Mouse (Mus musculus) heart, postnatal 4 days (tissue): ENCODE measurements around the gene Sox8. TPM values are rescaled to one million over a fixed set of nuclear protein-coding genes. Genes with fewer than 3 reads are reported as not detected.

Experiments
- DNase-seq: peaks from one replicate; pipeline ENCODE4 v3.0.0; 2021
- total RNA-seq, 2 experiments: library from RNA; stranded (reverse); gene quantifications; 2 replicates each; pipeline ENCODE4 v1.2.3; 2021

Sox8 gene
- total RNA-seq, 2 experiments from 2014 or later = 0.45 to 0.48 TPM

DNA sequence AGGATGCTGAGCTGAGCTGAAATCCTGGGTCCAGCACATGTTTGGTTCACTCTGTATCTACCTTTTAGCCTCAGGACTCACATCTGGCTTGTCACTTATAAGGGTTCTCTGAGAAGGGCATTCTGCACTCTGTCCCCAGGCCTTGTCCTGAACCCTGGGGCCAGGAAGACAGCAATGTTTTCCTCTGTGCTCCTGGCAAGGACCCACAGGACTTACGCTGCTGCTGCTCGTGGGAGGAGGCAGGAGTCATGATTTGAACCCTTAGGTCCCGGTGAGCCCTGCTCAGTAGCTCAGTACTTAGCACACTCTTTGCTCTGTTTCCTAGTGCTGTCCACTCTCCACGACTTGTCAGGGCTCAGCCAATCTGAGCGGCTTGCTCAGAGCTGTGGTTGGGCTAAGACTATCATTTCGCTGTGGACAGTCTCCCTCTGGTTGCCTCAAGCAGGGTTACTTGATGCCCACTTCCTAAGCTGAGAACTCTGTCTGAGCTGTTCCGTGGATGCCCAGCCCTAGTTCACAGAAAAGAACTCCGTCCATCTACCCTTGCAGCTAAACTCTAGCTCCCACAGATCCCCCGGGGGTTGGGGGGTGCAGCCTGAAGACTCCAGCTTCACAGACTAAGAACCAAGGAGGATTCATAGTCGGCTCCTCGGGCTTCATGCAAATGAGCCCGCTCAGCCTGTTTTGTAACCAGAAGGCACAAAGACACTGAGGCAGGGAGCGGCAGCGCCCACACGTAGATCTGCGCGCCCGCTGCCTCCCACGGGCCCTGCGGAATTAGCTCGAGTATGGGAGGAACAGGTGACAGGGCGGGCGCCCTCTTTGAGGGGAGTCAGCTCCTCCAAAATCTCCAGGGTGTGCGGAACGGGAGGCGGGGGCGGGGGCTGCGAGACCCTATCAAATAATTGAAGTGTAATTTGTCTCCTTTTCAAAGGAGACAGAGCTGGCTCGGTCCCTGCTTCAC is 14.5 kb downstream of the Sox8 start:
- no peak for DNase-seq

DNA sequence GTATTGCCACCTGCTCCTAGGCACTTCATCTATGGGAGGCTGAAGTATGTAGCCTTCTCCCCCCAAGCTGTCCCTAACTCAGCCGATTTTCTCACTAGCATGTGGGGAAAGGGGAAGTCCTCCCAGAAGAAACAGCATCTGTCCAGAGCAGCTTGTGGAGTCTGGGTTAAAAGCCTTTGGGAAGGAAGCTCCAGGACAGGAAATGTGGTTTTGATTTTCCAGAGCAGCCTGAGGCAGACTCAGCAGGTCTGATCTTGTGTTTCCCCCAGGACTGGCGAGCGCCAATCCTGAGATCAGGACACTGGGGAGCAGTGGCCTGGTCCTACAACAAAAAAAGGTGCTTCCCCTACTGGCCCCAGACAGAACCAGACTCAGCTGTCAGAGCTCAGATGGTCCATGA is 15.3 kb downstream of the Sox8 start:
- no peak for DNase-seq

DNA sequence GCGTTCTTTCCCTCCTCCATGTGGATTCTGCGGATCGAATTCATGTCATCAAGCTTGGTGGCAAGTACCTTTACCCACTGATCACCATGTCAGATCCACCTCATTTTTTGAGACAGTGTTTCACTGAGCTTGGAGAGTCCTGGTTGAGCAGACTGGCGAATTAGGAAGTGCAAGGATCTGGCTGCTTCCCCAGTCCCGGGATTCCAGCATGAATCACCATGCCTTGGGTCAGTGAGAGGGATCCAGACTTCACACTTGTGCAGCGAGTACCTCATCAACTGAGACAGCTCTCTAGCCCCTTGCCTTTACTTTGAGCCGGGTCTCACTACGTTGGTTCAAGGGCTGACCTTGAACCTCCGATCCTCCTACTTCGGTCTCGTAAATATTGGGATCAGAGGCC is 19.2 kb downstream of the Sox8 start:
- no peak for DNase-seq

DNA sequence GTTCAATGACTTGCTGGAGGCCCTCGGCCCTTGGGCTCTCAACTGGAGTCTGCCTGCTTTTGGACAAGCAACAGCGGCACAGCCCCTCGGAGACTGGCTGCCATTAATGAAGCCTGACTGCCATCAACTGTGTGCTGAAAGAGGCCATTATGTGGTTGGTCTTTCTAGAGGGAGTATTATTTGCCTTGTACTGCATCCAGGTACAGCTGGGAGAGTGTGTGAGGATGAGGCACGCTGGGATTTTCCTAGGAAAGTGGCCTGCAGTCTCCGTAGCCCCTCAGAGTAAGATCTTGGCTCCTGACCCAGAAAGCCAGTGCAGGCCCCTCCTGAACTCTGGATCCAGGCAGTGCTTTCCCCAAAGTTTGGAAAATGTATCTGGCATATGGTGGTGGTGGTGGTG is 20.5 kb downstream of the Sox8 start:
- DNase-seq = no peak

DNA sequence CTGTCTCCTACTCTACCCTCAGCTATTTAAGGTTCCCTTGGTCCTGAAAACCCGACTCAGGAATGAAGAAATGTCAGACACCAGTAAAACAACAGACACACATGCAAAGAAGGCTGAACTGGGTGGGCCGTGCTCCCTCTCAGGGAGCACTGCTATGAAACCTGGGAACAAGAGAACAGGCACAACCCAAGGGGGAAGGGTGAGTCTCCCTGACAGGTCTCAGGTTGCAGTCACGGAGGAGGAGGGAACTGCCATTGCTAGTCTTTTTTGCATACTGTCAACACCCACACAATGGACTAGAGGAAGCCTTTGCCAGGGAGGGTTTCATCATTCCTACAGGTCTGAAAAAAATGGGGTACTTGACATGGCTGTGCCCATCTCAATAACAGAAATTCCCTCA is 23.5 kb downstream of the Sox8 start:
- DNase-seq = no peak

DNA sequence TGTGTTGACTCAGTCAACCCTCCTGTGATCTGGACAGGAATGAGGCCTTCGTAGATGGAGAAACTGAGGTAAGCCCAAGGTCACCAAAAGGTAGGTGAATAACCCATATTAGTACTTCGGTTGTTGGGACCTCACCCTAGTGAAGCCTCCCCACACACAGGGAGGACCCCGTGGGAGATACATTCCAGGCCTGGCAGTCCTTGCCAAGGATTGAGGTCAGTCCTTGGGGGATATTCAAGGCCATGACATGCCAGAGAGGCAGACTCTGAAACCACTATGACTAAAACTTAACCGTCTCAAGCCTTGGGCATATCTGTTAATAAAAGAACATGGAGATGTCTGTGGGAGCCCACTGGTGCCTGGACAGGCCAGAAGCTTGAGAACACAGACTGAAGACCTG is 28.7 kb downstream of the Sox8 start:
- no peak for DNase-seq

DNA sequence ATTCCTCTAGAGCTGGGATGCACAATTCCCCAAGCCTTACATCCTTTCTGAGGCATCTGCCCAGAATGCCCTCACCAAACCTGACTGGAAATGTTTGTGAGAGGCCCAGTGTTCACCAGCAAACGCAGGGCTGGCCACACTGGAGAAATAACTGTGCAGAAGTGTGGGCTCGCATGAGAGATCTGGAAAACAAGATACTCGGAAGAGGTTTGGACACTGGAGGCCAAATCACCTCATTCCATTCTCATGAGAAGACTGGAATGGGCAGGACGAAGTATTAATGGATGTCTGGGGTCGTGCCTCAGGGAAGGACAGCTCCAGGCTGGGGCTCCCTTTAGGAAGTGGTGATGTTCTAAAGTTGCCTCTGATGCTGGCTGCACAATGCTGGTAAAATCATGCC is 29.8 kb downstream of the Sox8 start:
- DNase-seq = no peak

DNA sequence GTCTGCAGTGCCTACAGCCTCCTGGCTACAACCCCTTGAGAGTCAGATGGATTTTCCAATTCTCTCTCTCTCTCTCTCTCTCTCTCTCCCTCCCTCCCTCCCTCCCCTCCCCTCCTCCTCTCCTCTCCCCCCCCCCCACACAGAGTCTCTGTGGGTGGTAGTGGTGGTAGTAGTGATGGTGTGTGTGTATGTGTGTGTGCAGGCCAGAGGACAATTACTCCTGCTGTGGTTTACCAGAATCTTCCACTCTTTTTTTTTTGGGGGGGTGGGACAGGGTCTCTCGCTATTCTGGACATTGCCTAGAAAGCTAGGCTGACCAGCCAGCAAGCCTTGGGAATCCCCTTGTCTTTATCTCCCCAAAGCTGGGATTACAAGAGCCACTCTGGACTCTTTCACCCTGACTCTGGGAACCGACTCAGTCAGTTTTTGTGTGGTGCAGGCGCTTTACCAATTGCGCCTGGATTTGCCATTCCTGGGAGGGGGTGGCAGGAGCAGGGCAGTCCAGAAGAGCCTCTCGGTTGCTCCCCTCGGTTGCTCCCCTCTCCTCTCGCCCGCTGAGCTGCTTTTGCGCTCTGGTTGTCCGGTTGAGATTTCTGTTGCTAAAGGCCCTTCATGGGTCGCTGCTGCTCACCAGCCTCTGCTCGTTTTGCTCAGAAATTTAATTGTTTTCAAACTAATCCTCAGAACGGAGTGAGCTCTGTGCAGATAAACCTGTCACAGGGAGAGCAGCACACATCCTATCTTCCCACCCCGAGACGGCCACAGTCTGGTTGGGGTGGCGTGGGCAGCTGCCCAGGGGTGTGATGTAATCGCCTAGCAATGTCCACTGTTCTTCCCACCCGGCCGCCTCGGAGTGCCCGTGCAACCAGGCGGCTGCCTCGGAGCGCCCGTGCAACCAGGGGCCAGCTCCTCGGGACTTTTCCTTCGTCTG is 31.3 kb downstream of the Sox8 start:
- DNase-seq = peak; percentile 64

DNA sequence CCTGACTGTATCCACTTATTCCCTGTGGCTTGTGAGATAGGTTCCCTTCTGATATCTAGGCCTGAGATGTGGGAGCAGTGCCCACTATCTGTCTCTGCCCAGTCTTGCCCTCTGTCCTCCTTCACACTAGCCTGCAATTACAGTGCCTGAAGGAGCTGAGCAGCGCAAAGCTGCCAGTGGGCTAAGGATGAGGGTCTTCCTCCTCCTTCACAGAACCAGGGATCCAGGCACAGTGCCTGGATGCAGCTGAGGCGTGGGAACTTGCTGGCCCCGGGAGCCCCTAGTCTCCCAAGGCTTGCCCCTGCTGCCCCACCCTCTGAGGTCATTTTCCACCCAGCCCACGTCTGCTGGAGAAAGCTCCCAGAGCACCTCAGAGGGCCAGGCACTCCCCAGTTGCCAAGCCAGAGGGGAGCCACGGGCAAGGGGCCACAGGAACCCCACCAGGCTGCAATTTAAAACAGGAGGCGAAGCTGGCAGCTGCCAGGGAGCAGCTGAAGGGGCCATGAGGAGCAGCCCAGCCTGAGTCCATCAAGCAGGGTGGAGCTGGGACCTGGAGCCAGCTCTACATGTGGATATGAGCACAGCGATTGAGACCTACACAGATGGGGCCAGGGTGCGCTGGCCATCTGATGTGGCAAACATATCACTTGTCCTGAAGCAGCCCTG is 40.0 kb downstream of the Sox8 start:
- DNase-seq = no peak

DNA sequence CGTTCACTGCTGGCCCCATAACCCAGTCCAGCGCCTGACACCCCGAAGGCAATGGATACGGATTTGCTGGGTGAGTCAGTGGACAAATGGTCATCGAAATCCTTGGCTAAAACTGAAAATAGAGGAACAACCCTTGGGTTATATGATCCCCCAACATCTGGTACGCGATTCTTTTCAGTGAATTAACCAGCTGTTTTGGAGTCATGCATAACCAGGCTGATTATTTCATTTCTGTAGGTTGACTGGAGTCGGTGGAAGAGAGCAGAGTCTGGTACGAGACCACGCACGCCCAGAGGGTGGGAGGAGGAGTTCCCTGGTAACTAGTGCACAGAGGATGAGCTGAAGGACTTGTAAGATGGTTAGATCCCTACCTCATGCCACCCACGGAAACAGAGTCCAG is 48.4 kb downstream of the Sox8 start:
- no peak for DNase-seq

DNA sequence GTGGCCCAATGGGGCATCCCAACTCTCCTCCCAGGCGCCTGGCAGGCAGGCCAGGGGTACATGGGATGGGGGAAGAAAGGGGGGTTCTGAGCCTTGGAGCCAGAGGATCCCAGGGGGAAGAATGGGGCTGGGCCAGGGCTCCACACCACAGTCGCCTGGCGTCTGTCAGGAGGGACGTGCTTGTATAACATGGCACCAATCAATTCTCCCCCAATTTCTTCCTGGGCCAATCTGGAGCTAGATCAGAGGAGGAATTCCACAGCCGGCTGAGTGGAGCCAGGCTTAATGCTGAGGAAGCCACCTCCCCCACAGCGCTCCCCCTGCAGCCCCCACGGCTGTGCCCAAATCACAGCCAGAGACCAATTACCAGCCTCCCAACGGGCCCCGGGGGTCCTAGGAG is 50.0 kb downstream of the Sox8 start:
- no peak for DNase-seq

DNA sequence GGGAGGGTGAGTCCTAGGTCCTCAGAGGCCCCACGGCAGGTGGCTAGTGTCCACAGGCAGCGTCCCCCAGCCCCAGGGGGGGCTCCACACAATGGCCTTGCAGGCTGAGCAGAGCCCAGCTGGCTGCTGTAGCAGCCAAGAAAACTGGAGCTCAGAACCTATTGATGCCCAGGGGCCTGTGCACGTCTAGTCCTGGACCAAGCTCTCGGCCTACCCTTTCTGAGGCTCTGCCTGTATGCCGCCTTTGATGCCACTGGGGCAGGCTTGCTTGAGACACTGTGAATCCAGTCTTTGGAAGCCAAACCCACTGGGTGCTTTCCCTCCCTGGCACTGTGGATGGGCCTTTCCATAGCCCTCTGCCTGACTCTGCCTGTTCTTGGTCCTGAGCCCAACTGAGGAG is 51.0 kb downstream of the Sox8 start:
- no peak for DNase-seq

DNA sequence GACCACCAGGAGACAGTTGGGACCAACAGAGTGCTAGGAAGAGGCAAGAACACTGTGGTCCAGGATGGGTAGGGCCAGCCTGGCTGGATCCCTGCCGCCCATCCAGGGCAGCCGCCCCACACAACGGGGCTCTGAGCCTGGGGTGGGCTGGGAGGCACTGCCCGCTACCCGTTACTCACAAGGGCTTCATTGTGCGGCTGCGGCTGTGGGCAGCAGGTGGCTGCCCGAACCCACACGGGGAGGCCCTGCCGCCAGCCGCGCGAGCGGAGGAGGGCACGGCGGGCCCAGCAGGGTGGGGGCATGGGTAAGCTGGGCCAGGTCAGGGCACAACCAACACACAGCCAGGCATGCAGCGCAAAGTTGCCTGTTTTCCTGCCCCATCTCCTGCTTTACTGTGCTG is 52.3 kb downstream of the Sox8 start:
- no peak for DNase-seq

DNA sequence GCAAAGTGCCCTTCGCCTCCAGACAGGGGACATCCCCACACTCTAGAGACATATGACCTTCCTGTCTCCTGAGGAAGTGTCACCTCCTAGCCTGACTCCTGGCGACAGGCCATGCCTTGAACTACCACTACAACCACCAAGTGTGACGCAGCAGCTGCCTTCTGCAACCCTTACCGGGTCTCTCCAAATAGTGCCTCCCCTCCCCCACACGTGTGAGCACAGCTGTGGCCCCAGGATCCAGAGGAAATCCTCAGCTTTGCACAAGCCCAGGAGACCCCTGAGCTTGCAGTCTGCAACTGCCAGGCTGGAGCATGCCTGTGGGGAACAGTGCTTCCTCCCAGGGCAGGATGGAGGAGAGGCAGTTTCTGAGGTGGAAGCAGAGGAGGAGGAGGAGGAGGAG is 54.2 kb downstream of the Sox8 start:
- no peak for DNase-seq

Other genes with a start within 250 kb of the Sox8 start
- 1 to 10 TPM; 3.9 to 6.7 TPM for gene Tpsab1, start 225.1 kb downstream of the Sox8 start, total RNA-seq
- 10 to 100 TPM; 11.1 to 15.7 TPM for gene Tpsb2, start 204.4 kb downstream of the Sox8 start, total RNA-seq
- under 1 TPM in 1 of 2 experiments, not detected in 1; 0.24 TPM for gene Tpsg1, start 201.4 kb downstream of the Sox8 start, total RNA-seq
- 10 to 100 TPM; 14.5 to 19.1 TPM for gene Cacna1h, start 136.9 kb downstream of the Sox8 start, total RNA-seq
- gene Tekt4, start 116.1 kb downstream of the Sox8 start, total RNA-seq = under 1 TPM in 1 of 2 experiments, not detected in 1; 0.26 TPM
- gene Sstr5, start 73.4 kb downstream of the Sox8 start, total RNA-seq = not detected
- gene Lmf1, start 8.4 kb upstream of the Sox8 start, total RNA-seq = 10 to 100 TPM; 26.2 to 27.6 TPM
- gene Gng13, start 146.5 kb upstream of the Sox8 start, total RNA-seq = 1 to 10 TPM in 1 of 2 experiments, not detected in 1; 2.3 TPM
- gene Chtf18, start 156.7 kb upstream of the Sox8 start, total RNA-seq = 10 to 100 TPM; 12.6 to 13.6 TPM
- gene Rpusd1, start 157.0 kb upstream of the Sox8 start, total RNA-seq = 1 to 10 TPM; 5.4 to 6.6 TPM
- not detected for gene Mslnl, start 165.4 kb upstream of the Sox8 start, total RNA-seq
- gene Msln, start 183.7 kb upstream of the Sox8 start, total RNA-seq = 10 to 100 TPM; 38.4 to 43.3 TPM
- 10 to 100 TPM; 41.7 to 46.9 TPM for gene Narfl, start 203.1 kb upstream of the Sox8 start, total RNA-seq
- 10 to 100 TPM; 27.8 to 29.4 TPM for gene Haghl, start 215.0 kb upstream of the Sox8 start, total RNA-seq
- not detected for gene Ccdc78, start 215.9 kb upstream of the Sox8 start, total RNA-seq
- gene Fam173a, start 222.2 kb upstream of the Sox8 start, total RNA-seq = 10 to 100 TPM; 41.0 to 44.2 TPM
- gene AC134908.4, start 225.0 kb upstream of the Sox8 start, total RNA-seq = 1 to 10 TPM in 1 of 2 experiments, under 1 TPM in 1; 0.86 to 1.2 TPM
- 10 to 100 TPM; 48.4 to 49.3 TPM for gene Metrn, start 226.4 kb upstream of the Sox8 start, total RNA-seq
- gene Fbxl16, start 238.4 kb upstream of the Sox8 start, total RNA-seq = 1 to 10 TPM in 1 of 2 experiments, under 1 TPM in 1; 0.93 to 1.2 TPM